Mouse (Mus musculus): ENCODE measurements around the gene Tmprss9.

Gene Tmprss9

DNA sequence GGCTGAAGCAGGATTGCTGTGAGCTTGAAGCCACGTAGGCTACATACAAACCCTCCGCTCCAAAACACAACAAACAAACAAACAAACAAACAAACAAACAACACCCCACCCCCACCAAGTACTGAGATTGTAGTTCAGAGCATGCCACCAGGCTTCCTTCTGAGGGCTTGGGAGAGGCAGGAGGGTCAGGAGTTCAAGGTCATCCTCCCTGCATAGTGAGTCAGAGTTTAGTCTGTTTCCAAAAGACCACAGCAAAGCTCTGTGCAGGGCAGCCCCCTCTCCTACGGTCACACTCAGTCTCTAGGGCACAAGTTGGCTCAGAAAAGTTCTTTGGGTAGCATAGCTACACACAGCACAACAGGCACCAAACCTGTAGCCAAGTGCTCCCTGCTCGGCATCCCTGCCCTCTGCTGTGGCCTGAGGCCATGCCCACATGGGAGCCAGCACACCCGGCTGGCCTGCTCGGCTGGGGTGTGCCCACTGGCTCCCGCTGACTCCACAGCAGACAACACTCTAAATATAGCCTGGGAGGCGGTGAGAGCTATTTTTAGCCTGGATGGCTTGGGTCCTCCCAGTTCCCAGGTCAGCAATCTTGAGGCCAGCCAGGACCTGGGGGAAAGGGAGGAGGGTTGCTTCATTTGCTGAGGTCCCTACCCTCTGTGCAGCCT, 68.8 kb downstream of the Tmprss9 start:
- DNase-seq, result no peak

DNA sequence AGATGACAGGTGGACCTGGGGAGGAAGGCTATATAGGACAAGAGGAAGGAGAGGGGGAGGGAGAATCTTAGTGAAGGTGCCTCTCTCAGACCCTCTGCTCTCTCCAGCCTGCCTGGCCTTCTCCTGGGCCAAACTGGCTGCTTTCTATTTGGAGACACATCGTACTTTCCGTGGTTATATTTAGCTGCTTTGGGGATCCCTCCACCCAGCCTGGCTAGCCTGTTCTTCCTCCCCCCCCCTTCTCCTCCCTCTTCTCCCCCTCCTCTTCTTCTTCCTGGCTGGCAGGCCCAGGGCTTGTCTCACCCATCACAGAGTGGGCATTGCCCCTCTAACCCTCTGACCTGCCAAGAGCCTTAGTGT, 69.3 kb downstream of the Tmprss9 start:
- no peak for DNase-seq

GRCm38 (mm10) chr10:80942919-80943318, 71.3 kb downstream of the Tmprss9 start:
- no peak for DNase-seq

DNA sequence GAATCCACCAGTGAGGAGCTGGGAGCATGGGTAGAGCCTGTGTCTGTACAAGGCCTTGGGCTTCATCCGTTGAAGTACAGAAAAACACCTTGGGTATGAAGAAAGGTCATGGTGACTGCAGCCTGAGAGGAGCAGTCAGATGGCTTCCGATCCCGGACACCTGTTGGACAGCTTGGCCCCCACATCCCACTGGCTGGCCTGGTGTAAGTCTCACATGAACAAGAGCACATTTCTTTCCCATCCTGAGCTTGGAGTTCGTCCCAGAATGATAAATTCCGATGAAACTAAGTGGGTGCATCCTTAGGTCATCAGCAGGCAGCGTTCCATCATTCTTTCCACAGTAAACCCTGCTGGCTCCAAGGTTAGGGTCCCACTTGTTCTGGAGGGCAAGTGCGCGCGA, 72.1 kb downstream of the Tmprss9 start:
- DNase-seq, result no peak

DNA sequence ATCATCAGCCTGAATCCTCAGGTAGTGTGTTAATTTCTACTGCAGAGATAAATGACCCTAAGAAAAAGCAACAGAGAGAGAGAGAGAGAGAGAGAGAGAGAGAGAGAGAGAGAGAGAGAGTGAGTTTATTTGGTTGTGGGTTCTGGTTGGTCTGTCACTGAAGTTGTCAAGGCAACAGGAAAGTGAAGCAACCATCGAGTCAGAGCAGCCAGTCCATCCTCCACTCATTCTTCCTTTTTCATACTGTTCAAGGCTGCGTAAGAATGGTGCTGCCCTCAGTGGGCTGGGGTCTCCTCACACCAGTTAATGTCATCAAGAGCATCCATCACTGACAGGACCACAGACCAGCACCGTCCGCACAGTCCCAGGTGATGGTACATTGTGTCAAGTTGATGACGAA, 72.6 kb downstream of the Tmprss9 start:
- DNase-seq, result no peak

GRCm38 (mm10) chr10:80946684-80947437, 75.2 kb downstream of the Tmprss9 start:
- DNase-seq, result no peak

- DNase-seq, result peak; percentile 35
Observed at GRCm38 (mm10) chr10:80947802-80948201, 76.2 kb downstream of the Tmprss9 start.

DNA sequence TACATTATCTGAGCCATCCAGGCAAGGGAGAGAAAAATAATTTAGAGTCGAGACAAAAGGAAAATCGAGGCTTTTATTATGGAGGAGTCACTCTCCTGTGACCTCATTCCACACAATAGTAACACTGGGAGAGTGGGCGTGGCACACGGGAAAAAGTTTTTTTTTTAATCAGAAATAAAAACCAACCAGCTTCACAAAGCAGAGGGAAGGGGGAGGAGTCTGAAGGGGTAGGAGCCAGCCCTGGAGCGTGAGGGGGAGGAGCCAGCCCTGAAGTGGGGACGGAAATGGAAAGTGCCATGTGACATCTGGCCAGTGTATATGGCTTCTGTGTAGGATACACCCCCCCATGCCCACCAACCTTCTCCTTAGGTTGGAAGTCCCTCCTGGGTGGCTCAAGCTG, 76.9 kb downstream of the Tmprss9 start:
- DNase-seq, result no peak

GRCm38 (mm10) chr10:80949081-80949480, 77.4 kb downstream of the Tmprss9 start:
- DNase-seq, result no peak

Data from right cerebral cortex, postnatal 14 days (tissue).